Mouse (Mus musculus) heart, adult 9 months (tissue): Measurements from ENCODE around the gene Mmgt2.
A peak's percentile ranks its signal among the peaks of the same experiment; 100 is the strongest.
"Not testable (repeated sequence)": the region's sequence is repeated elsewhere in the genome, so short reads cannot be mapped to it uniquely, and the experiment has no call there.

Source experiments
- DNase-seq, 2 experiments: peaks; one replicate each; pipeline ENCODE4 v3.0.0; 2022; ENCODE audit warnings: low spot score in 2 of 2

The Mmgt2 gene

DNA sequence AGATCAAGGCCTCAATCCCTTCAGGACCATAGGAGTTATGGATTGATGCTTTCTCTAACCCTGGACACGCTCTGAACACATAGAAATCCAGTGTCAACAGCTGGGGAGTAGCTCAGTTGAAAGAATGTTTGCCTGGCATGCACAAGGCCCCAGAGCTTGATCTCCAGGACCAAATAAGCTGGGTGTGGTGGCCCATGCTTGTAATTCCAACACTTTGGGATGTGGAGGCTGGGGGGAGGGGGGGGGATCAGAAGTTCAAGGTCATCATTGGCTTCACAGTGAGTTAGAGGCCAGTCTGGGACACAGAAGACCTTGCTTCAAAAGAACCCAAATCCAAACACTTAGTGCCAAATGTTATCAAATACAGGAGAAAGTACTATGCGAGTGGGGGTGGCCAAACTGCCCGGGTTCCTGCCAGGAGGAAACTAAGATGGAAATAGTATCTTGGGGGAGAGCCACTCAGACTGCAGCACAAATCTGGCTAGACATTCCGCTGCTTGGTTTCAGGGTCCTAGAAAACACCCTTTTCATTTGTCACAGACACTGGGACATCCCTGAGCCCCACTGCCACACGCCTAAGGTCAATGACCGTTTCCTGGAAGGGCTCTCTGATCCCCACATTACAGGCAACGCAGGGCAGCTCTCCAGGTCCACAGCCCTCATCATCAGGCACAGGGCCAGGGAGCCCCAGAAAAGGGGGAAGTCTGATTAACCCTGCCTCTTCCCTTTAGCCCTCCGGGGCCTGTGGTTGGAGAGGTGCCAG, 2.6 kb upstream of the Mmgt2 start:
- DNase-seq, result peak; percentile 55 to 57

DNA sequence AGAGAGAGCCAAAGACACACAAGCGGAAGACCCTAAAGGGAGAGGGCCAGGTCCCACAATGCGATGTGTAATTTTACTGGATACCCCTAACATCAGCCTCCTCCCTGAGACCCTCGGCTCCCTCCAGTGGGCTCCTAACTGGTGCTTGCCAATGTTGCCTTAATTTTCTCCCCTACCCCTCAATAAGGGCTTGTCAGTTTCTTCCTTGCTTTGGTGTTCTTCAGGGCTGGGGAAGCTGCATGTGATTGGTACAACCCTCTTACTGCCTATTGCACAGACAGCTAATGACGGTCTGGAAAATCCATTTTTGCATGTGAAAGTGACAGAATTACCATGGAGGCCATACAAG, 2.0 kb upstream of the Mmgt2 start:
- no peak for DNase-seq

DNA sequence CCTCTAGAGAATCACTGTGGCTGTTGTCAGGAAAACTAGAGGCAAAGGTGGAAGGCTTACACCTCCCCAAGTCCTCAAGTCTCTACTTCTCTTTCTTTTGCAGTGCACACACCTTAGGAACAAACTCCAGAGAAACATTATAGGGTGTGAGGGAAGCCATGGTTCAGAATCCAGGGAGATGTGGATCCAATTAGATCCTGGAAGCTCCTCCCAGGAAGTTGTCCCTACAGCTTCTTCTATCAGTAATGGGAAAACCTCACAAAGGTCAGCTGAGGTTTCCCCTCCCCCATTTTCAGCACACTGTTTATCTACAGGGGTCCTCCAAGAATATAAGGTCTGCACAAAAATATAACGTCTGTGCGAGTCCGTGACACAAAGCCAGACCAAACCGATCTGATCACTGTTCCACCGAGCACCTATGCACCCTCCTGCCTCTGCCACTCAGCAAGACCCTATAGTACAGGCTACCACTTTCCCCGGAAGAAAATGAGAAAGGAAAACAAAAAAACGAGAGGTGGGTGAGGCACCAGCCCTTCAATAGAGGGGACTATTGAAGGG, 1.4 kb upstream of the Mmgt2 start:
- no peak for DNase-seq

DNA sequence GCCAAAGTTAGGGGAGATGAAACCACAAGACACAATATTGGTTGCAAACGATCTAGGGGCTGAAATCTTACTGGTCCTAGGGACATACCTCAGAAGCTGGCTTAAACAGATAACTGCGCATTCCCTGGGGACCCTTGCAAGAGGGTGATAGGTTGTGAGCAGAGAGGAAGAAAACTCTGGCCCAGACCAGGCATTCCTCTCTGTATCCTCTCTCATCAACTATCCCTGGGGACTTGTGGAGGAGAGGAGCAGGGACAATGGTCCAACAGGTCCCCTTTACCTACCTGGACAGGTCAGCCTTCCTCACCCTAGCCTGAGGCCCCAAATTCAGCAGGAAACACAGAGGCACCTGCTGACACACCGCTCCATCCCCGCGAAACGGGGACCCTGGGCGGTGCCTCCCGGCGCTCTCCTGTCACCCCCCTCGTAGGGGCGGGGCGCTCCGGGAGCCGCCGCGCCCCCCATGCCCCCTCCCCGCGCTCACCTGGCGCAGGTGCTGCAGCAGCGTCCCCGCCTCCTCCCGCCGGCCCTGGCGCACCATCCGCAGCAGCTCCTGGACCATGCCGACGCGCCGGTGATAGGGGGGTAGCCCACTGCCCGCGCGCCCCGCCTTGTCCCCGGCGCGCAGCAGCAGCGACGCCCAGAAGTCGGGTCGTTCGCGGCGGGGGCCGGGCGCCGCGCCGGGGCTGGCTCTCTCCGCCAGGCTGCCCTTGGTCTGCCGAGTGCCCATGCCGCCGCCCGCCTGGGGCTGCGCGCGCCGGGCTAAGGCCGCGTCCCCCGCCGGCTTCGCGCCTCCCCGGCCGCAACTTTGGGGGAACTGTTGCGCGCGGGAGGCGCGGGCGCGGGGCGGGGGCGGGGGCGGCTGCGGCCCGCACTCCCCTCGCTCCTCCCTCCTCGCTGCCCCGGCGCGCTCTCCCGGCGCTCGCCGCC, 538 bp upstream of the Mmgt2 start, which contains the start of gene Lrrc75a:
Gene Lrrc75a, minus strand, starts transcription at position 863 of the 930 bp plus-strand sequence.
- no peak for DNase-seq

DNA sequence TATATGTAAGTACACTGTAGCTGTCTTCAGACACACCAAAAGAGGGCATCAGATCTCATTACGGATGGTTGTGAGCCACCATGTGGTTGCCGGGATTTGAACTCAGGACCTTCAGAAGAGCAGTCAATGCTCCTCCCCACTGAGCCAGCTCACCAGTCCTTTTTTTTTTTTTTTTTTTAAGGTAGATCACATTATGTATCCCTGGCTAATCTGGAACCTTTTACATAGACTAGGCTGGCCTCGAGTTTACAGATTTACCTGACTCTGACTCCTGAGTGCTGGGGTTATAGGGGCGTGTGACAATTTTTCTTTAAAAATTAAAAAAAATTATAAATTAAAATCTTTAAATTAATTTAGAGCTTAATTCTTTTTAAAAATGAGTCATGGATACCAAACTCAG, 1.3 kb downstream of the Mmgt2 start:
- DNase-seq, result not testable (repeated sequence)

DNA sequence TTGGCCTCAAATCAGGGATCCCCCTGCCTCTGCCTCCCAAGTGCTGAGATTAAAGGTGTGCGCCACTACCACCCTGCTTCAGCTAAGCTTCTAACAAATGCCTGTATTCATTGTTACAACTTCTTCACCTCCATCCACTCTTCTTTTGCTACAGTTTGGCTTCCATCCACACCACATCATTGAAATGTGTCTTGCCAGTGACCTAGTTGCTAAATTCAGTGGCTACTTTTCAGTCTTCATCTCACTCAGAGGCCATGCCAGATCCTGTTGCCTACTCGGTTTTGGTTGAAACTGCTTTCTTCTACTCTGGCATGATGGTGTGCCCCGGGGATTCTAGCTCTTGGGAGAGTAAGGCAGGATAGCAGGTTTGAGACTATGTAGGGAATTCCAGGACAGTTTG, 3.1 kb downstream of the Mmgt2 start:
- DNase-seq, result no peak

DNA sequence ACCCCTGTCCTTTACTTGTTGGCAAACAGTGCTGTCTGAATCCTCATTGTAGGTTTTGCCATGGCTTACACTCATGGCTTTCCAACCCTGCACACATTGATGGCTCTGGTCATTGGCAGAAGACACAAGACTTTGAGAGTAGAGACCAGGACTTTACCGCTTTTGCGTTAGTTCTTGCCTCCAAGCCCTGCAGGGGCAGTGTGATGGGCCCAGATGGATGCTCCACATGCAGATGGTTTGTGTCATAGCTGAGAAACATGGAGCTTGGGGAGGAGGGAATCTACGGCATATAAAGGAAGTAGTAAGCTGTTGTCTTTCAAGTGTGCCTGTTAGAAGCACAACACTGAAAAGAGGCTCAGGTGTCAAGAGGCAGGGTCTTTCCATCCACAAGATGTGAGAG, 3.6 kb downstream of the Mmgt2 start:
- no peak for DNase-seq

DNA sequence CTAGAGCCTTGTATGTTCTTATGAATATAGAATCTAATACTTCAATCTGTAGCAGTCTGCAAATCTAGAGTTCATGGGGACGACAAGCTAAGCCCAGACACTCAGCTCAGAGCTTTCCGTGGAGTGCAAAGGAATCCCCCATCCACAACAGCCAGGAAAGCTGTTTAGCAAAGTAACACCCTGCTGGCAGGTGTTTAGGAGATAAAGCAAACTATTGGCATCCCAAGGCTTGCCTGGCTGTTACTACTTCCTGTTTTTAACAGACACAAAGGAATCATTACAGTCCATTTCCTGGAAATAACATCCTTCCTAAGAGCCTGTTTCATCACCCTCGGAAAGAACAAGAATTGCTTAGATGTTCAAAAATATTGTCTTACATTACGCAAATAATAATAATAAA, 12.4 kb downstream of the Mmgt2 start:
- DNase-seq, result no peak

DNA sequence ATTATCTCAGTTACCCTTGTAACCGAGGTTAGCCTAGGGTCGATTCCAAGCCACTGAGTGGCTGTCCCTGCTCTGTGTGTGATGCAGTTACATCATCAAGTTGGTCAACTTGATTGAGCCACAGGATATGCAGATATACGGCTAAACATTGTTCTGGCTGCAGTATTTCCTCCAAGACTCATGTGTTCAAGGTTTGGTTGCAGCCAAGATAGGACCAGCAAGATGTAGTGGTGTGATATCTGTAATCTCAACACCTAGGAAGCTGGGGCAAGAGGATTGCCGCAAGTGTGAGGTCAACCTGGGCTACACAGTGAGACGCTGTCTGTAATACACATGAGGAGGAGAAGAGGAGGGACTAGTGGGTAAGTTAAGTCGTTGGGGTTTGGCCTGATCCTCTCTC, 15.8 kb downstream of the Mmgt2 start:
- DNase-seq, result no peak

DNA sequence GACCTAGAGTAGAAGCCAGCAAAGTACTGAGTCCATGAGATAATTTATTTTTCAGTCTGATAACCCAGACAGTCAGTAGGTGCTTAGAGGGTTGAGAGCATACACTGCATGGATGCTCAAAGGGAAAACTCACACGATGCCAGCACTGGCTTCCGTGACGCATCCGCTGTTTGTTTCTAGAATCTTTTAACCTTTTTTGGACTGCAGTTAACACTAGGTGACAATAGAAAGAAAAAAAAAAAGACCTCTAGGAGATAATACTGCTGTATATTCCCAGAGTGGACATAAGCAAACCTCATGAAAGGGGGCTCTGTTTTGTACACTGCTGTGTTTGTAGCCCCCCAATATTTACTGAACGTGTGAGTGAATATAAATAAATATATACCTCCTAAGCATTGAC, 20.5 kb downstream of the Mmgt2 start:
- DNase-seq, result no peak

DNA sequence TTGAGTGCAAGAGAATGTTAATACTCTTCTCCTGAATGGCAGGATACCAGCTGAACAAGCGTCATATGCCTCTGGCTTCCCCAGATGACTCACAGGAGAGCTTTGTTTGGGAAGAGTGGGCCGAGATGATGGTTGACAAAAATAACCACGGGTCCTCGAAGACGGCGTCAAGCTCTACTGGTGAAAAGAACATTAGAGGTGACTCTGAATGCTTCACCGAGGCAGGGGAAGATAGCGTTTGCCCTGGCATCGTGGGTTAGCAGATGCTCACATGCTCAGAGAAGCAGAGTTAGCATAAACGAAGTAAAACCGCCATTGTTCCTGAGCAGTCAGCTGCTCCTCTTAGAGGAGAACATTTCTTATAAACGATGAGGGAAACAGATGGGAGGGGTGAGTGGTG, 21.0 kb downstream of the Mmgt2 start:
- no peak for DNase-seq

DNA sequence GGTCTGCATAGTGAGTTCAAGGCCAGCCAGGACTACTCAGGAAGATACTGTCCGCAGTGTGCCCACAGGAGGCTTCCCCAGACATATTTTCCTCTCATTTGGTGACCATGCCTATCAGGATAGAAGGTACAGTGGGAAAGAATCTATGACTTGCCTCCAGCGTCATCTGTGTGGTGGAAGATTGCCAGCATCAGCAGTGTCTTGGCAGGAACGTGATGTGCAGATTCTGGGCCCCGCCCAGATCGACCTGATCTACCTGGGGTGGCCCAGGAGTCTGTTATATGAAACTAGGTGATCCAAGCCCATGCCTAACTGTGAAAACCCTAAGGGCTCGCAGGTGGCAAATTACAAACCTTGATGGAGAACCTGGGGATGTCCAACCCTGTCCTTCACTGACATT, 21.5 kb downstream of the Mmgt2 start:
- no peak for DNase-seq

DNA sequence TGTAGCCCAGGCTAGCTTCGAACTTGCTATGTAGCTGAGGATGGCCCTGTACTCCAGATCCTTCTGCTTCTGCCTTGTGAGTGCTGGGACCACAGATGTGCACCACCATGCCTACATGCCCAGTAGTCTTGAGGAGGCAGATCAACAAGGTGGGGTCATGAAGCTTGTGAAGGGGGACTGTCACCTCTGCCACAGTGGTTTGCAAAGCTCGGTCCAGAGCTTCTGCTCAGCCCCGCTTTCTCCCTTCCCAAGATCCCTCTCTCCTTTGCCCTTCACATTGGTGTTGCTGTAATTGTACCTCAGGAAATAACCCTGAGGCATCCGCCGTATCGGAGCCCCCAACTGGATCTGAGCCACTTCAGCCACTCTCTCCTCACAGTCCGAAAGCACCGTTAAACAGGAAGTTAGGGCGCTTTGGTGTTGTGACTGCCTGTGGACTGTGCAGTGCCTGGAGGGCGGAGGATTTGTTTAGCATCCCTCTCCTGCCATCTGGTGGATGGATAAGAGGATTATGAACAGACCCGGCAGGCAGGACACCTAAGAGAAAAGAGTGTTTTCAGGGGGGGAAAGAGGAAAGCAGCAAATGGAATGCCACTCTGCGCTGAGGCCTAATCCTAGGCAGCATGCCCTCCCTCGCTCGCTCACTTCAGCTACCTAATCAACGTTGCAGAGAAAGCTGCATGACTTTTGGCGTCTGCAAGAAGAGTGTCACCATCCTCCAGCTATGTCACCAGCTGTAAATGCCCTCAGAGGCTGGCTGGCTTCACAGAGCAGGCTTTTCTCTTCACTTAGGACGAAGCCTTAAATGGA, 27.2 kb downstream of the Mmgt2 start:
- peak; percentile 66 to 75 for DNase-seq

DNA sequence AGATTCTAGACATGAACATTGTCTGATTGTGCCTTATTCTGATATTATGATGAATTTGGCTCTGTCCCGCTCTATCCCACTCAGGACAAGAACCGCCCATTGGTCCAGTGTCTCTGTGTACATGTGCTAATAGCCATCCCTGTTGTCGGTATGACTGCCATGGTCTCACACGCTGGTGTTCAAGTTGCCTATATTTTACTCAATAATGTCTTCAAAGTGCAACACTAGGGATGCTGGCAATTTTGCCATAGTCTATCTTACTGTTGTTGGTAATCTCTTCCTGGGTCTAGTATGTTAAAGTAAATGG, 27.8 kb downstream of the Mmgt2 start:
- no peak for DNase-seq

DNA sequence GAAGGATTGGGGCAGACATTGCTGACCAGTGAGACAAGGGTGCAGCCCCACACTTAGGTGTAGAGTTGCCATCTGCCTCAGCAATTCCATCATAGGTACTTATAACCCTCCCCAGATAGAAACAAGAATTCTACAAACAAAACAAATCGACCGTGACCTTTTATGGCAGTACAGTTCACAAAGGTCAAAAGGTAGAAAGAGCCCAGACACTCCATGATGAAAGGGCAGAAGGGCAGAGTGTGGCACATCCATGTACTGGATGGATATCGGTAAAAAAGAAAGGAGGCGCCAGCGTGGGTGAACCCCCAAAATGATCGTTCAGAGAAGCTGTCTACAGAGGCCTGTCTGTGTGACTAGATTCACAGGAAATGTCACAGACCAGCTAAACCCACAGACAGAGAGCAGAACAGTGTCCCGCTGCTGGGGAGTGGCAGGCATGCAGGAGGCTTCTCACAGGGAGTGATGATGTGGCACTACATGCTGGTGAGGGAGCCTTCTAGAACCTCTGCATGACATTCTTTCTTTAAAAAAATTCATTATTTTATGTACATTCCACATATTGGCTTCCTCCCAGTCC, 30.4 kb downstream of the Mmgt2 start:
- no peak for DNase-seq

DNA sequence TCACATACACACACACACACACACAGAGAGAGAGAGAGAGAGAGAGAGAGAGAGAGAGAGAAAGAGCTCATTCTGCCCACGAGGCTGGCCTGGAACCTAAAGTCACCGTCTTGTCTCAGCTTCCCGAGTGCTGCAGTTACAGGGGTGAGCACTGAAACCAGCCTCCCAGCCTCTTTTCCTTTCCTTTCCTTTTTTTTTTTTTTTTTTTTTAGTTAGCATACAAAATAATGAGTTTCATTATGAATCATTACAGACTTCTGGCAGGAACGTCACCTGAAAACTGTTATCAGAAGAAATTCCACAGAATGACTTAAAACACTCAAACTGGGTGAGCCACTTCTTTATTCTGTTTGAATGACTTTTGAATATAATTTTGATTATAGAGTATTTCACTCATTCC, 31.5 kb downstream of the Mmgt2 start:
- DNase-seq, result no peak

DNA sequence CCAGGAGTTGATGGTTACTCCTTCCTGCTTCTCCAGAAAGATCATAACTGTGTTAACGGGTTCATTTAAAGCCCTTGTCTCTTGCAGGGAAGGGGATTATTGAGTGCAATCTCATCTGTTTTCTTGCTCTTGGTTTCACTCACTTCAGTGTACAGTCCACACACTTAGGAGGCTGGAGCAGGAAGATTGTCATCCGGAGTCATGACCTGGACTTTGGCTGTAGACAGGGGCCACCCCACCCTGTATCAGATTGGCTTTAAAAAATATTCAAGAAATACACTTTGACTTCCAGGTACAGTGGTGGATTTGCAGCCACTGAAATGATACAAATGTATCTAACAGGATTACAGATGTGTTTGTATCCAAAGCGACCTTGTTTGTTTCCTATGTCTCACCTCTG, 43.1 kb downstream of the Mmgt2 start:
- no peak for DNase-seq

DNA sequence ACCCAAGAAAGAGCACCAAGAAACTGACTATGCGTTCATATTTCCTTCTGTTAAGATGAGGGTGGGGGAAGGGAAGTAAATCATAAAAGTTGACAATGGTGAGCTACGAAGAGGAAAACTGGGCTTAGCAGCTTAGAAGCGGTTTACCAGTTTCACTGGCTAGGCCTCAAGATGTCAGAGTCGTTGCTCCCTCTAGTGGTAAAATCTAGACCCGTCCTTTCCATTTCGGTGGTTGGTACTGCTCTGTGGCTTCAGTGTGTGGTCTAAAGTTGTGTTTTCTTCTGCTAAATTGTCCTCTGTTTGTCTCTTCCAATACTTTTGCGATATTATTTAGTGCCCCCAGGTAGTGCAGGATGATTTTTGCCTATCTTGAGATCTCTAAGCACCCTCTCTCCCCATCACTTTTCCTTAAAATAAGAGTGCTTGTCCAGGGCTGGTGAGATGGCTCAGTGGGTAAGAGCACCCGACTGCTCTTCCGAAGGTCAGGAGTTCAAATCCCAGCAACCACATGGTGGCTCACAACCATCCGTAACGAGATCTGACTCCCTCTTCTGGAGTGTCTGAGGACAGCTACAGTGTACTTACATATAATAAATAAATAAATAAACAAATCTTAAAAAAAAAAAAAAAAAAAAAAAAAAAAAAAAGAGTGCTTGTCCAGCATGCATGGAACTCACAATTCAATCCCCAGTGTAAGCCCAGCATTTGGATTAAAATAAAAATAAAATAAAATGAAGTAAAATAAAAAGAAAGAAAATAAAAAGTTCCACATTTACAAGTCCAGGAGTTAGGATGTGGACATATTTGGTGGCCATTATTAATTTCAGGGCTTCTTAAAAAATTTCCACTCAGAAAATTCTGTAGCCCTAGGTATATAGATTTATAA, 45.1 kb downstream of the Mmgt2 start:
- DNase-seq, result peak; percentile 8 to 17

DNA sequence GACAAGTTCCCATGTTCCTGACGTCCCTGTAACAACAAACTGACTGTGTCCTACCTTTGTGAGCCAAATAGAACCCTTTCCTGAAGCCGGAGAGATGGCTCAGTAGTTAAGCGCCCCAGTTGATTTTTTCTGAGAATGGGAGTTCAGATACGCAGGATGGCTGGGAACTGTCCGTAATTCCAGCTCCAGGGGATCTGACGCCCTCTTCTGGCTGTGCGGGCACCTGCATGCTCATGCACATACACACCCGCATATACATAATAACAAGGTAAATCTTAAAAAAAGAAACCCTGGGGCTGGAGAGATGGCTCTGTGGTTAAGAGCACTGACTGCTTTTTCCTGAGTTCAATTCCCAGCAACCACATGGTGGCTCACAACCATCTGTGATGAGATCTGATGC, 46.7 kb downstream of the Mmgt2 start:
- no peak for DNase-seq

DNA sequence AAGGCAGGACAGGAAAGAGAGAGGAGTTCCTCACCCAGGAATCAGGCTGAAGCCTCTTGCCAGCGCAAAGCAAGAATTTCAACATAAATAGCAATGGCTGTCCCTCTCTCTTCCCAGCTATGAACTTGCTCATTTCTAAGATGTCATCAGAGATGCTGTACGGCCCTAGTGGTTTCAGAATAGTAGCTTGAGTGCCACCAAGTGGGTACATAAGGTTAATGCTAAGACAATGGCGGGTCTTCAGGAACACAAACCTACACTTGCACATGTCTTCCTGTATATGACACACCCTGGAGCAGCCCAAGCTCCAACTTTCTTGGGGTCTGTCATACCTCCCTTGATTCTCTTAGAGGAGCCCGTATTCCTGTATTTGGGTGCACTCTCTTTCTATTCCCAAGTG, 51.3 kb downstream of the Mmgt2 start:
- DNase-seq, result no peak

DNA sequence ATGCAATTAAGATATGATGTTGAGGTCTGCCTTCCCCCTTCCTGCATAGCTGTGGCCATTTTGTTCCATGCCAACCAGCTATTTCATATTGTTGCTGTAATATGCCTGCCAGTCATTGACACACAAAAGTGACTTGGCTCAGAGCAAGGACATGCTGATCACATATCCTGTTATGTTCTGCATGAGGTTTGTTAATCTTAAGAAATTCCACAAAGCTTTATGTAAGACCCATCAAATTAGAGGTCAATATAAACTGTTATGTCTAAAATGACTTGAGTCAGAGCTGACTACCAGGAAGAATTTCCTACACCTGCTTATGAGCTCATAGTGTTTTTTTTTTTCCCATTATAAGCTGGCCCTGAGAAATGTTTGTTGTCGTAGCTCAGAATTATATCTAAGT, 52.8 kb downstream of the Mmgt2 start:
- DNase-seq, result no peak
